Mouse (Mus musculus): Measurements from ENCODE around the gene Ccdc97.

DNA sequence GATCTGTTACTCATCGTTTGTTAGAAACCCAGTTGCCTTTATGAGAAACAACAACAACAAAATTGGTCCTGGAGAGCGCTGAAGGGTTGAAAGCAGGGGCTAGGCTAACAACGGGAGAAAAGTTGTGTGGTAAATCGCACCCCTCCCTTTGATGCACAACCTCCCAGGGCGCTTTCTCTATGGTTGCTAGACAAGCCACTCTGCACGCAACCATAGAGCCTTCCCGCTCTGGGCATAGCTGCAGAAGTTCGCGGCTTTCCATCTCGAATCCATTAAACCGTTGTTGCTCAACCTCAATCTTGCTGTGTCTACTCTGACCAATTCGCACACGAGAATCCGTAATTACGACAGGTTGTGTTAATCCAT lies 36.6 kb upstream of the Ccdc97 start:
- TF ChIP-seq CTCF (IDR thresholded peaks at IDR 0.05; ENCODE audit: low read depth) (no peak), EP300 (IDR thresholded peaks at IDR 0.05; ENCODE audit: low read depth) (no peak; the same call in 1 of the 2 replicates)

Data from liver, embryonic 14.5 days (tissue).